Mouse (Mus musculus) kidney, postnatal 14 days (tissue): ENCODE data around the gene Alpk3.
A peak's percentile ranks its signal among the peaks of the same experiment; 100 is the strongest.

ENCODE experiments used
- DNase-seq: peaks from one replicate; pipeline ENCODE4 v3.0.0; 2022; ENCODE audit warnings: mixed read lengths

Gene Alpk3

GRCm38 (mm10) chr7:81075299-81075698 is 17.9 kb downstream of the Alpk3 start:
- DNase-seq: no peak

DNA sequence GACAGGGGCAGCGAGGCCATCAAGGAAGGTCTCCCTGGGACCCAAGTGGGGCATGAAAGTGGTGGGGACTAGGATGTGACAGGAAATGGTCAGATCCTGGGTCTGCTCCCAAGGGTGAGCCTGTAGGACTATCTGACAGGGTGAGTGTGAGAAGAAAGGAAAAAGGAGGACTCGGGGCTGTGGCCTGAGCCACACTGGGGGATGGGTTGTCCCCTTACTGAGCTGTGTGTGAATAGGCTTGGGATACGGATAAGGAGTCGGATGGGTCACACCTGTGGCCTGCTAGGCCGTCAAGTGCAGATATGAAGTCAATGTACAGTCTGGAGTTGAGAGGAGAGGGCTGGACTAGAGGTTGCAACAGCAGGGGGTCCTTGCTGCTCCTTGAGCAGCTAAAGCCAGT is 18.3 kb downstream of the Alpk3 start:
- DNase-seq: no peak

- no peak for DNase-seq
Observed at GRCm38 (mm10) chr7:81077009-81077408, 19.6 kb downstream of the Alpk3 start.

GRCm38 (mm10) chr7:81078740-81079139 is 21.3 kb downstream of the Alpk3 start:
- no peak for DNase-seq

DNA sequence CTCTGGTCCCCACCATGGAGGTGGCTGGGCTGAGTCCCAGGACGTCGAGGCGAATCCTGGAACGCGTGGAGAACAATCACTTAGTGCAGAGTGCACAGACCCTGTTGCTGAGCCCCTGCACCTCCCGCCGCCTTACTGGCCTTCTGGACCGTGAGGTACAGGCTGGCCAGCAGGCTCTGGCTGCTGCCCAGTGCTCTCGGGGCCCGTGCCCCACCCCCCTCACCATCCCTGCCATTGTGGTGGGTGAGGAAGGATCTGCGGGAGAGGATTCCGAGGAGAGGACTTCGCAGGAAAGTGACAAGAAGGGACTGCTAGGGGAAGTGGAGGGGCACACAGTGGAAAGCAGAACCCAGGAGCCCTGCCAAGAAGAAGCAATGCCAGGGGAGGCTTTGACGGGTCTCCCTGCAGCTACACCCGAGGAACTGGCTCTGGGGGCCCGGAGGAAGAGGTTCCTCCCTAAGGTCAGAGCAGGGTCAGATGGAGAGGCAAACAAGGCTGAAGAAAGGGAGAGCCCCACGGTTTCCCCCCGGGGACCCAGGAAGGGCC is 36.1 kb downstream of the Alpk3 start:
- no peak for DNase-seq

- no peak for DNase-seq
Observed at GRCm38 (mm10) chr7:81094104-81094757, 36.8 kb downstream of the Alpk3 start.

GRCm38 (mm10) chr7:81100341-81100740 is 42.9 kb downstream of the Alpk3 start:
- DNase-seq: no peak

GRCm38 (mm10) chr7:81102854-81103253 is 45.5 kb downstream of the Alpk3 start:
- no peak for DNase-seq

- no peak for DNase-seq
Observed at GRCm38 (mm10) chr7:81105525-81105924, 48.1 kb downstream of the Alpk3 start.

- DNase-seq: no peak
Observed at GRCm38 (mm10) chr7:81108226-81108625, 50.8 kb downstream of the Alpk3 start.

DNA sequence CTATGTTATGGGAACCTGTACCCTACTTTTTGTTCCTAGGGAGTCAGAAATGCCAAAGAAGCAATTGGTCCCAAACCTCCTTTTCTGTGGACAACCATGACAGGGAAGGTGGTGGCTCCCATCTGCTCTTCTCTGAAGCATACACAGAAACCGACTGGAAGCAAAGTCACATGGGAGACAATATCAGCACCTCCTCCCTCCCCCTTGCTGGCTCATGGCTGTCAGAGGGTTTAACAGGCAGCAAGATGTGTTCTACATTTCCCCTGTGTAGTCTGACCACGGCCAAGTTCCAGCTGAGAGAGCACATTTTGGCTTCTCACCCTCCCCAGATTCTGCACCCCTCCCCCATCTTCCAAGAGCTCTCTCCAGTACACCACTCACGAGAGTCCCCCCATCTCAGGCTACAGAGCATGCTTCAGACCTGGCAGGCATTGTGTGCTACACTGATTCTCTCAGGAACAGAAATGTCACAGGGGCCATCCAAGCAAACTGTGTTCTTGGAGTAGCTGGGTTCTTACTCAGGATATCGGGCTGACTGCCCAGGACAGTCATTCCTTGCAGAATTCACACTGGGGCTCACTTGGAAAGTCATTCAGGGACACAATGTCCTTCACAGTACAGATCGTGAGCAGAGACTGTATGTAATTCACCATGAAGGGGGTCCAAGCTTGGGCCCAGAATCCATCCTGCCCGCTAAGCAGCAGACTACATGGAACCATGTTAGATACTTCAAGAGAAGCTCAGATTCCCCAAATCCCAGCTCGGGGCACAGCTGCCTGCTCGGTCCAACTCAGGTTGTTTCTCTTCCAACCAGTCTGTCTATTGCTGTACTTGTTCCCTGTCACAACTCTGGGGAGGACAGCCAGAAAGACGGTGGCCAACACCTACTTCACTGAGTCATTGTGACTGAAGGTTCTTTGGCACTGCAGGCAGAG is 52.6 kb downstream of the Alpk3 start:
- peak; percentile 63 for DNase-seq

GRCm38 (mm10) chr7:81110791-81111190 is 53.4 kb downstream of the Alpk3 start:
- DNase-seq: no peak

GRCm38 (mm10) chr7:81111729-81112128 is 54.3 kb downstream of the Alpk3 start:
- DNase-seq: peak; percentile 83

DNA sequence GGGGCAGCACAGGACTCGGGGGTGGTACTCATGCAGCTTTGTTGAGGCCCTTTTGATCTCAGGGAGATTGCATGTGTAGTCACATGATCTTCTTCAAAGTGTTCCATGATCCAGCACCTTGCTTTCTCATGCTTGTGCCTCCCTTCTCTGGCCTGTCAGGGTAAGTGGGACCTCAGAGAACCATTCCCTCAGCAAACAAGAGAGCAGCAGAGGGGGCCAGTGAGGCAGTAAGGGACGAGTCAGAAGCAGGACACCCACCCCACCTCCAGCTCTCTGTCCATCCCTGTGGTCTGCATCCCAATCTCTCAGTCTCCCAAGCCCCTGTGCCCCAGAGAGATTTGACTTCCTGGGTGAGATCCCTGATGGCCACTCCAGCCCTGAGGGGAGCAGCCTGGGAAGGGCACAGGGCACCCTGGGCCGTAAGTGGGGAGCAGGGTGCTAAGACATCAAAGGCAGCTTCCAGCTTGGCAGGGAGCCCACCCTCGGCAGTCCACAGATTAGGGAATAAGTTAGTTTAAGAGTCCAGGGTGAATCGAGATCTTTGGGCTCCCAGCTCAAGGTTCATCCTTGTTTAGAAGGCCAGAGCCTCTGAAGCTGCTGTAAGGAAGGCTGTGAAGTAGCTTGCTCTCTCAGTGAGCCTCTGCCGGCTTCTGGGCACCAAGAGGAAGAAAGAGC is 55.4 kb downstream of the Alpk3 start:
- peak; percentile 75 for DNase-seq

DNA sequence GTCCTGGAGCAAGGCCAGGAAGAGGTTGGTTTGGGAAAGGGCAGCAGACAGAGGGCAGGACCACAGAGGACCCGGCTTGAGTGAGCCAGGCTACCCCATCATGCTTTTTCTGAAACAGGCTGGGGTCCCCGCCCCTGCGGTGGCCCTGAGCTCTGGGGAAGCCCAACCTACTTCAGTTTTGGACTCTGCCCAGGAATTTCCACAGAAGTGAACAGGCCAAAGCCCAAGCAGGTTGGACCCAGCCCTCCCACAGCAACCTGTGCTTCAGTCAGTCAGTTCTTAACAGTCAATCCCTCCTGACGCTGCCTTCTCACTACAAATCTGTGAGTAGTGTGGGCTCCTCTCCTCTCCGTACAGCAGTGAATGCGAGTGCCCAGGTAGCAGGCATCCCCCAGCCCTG is 57.2 kb downstream of the Alpk3 start, which contains the start of gene Slc28a1:
Gene Slc28a1 (plus strand): TSS at position 245 of the 400 bp plus-strand sequence.
- peak; percentile 80 for DNase-seq

- DNase-seq: peak; percentile 48
Observed at GRCm38 (mm10) chr7:81121099-81121498, 63.7 kb downstream of the Alpk3 start.

DNA sequence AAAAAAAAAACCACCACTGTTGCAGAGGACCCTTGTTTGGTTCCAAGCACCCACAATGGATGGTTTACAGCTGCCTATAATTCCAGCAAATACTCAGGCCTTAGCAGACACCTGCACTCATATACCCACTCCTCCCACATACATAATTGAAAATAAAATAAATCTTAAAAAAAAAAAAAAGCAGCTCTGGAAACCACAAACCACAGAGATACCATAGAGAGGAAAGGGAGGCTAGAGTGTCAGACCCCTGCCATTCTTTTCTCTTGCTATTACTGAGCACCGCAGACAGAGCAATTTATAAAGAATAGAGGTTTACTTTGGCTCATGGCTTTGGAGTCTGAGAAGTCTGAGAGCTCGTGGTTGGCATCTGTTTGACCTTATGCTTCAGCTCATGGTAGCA is 65.4 kb downstream of the Alpk3 start:
- no peak for DNase-seq

GRCm38 (mm10) chr7:81123553-81123952 is 66.2 kb downstream of the Alpk3 start:
- no peak for DNase-seq

DNA sequence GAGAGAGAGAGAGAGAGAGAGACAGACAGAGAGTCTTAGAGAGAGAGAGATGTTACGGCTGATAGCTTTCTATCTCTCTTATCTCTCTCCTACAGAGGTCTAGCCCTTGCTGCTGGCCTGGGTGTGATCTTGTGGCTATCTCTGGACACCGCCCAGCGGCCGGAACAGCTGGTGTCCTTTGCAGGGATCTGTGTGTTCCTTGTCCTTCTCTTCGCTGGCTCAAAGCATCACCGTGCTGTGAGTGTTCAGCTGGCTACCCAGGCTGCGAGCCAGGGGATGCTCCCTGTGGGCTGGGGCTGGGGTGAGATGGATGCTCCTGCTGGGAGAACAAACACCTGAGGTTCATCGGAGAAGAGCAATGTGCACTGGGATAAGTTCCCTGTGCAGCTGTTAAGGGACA is 67.4 kb downstream of the Alpk3 start:
- peak; percentile 49 for DNase-seq

- no peak for DNase-seq
Observed at GRCm38 (mm10) chr7:81125215-81126175, 68.1 kb downstream of the Alpk3 start.

DNA sequence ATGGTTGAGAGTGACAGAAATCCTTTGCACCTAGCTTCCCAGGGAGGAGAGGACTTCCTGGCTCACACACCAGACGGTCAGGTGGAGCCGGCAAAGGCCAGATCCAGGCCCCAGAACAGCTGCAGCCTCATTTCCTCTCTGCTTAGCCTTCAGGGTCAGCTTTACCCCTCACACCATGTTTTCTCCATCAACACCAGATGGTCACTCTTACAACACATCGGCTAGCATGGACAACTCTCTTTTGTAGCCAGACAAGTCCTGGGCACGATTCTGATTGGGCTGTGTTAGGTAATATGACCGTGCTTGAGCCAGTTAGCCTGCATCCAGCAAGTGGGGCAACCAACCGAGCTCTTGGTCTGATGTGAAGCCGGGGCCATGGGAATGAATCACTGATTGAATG is 74.5 kb downstream of the Alpk3 start:
- no peak for DNase-seq

DNA sequence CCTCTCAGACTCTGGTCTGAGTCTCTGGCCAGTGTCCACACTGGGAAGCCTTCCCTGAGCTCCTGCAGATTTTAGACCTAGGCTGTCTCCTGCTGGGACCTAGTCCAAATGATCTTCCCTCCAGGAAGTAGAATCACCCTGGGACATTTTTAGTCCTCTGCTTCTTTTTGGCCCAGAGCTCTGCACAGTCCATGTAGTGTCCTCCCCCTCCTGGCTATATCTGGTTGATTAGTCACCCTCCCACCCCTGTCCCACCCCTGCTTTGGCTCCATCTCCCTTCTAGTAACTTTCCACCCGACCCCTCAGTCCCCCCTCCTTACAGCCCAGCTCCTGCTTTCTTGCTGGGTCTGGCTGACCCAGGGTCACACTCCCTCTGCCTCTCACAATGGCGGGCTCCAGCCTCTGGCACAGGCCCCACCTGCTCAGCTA is 75.5 kb downstream of the Alpk3 start:
- peak; percentile 70 for DNase-seq
